Mouse (Mus musculus): ENCODE results near the gene Cdk13. TPM values are rescaled to one million over a fixed set of nuclear protein-coding genes. Genes with fewer than 3 reads are reported as not detected.

Gene Cdk13
- polyA plus RNA-seq, 1 experiment from 2014 or later: 7.5 TPM

GRCm38 (mm10) chr13:17693816-17694215 is 111.1 kb downstream of the Cdk13 start:
- peaks cover 29% of the 10 kb centered on the region for H3K4me1 ChIP-seq (replicated peaks)
- peak overlapping the region; percentile 87 for H3K4me3 ChIP-seq (replicated peaks)
- DNase-seq (no peak), ATAC-seq (ENCODE audit: low read depth) (no peak)
- no peaks in the 10 kb centered on the region for H3K27me3 ChIP-seq
- no peak overlapping the region for H3K27ac ChIP-seq
- H3K9ac ChIP-seq: 0 out of 2 replicates have a peak overlapping the region, but pooled peaks have one; percentile 2
- 58% methylated on average over 5 of the region's 5 CpGs for WGBS (ENCODE audit: insufficient replicate concordance)
- H3K4me2 ChIP-seq: peak overlapping the region; percentile 87
- H3K9me3 ChIP-seq (replicated peaks): no peaks in the 10 kb centered on the region
- H3K36me3 ChIP-seq: peaks cover 4% of the 10 kb centered on the region

- H3K27ac ChIP-seq: no peak overlapping the region
- H3K4me2 ChIP-seq: no peak overlapping the region
- no peak for ATAC-seq (ENCODE audit: low read depth)
- no peaks in the 10 kb centered on the region for H3K27me3 ChIP-seq
- no peak overlapping the region for H3K4me3 ChIP-seq (replicated peaks)
- H3K4me1 ChIP-seq (replicated peaks): peaks cover 16% of the 10 kb centered on the region
- no peak for DNase-seq
- H3K36me3 ChIP-seq: no peaks in the 10 kb centered on the region
- WGBS (ENCODE audit: insufficient replicate concordance): 46% methylated on average over 1 of the region's 1 CpGs
- H3K9ac ChIP-seq: no peak overlapping the region
- no peaks in the 10 kb centered on the region for H3K9me3 ChIP-seq (replicated peaks)
Observed at GRCm38 (mm10) chr13:17691436-17691835, 113.5 kb downstream of the Cdk13 start.

- Histone ChIP-seq H3K27me3 (no peaks in the 10 kb centered on the region), H3K4me3 (replicated peaks) (no peak overlapping the region), H3K9ac (no peak overlapping the region), H3K4me1 (replicated peaks) (peaks cover 16% of the 10 kb centered on the region), H3K36me3 (no peaks in the 10 kb centered on the region), H3K27ac (no peak overlapping the region), H3K4me2 (no peak overlapping the region), H3K9me3 (replicated peaks) (no peaks in the 10 kb centered on the region)
- ATAC-seq (ENCODE audit: low read depth) (no peak), DNase-seq (no peak)
Observed at GRCm38 (mm10) chr13:17690686-17691085, 114.2 kb downstream of the Cdk13 start.

GRCm38 (mm10) chr13:17689461-17689860 is 115.4 kb downstream of the Cdk13 start:
- Histone ChIP-seq H3K4me3 (replicated peaks) (no peak overlapping the region), H3K9ac (no peak overlapping the region), H3K4me1 (replicated peaks) (peaks cover 16% of the 10 kb centered on the region), H3K27ac (no peak overlapping the region), H3K4me2 (no peak overlapping the region), H3K36me3 (no peaks in the 10 kb centered on the region), H3K9me3 (replicated peaks) (no peaks in the 10 kb centered on the region), H3K27me3 (no peaks in the 10 kb centered on the region)
- ATAC-seq (ENCODE audit: low read depth) (no peak), DNase-seq (no peak)

GRCm38 (mm10) chr13:17671122-17671521 is 133.8 kb downstream of the Cdk13 start:
- Histone ChIP-seq H3K36me3 (no peaks in the 10 kb centered on the region), H3K4me2 (no peak overlapping the region), H3K27me3 (no peaks in the 10 kb centered on the region), H3K9me3 (replicated peaks) (no peaks in the 10 kb centered on the region), H3K27ac (no peak overlapping the region), H3K4me3 (replicated peaks) (no peak overlapping the region), H3K4me1 (replicated peaks) (no peaks in the 10 kb centered on the region), H3K9ac (no peak overlapping the region)
- DNase-seq: no peak
- WGBS (ENCODE audit: insufficient replicate concordance): 33% methylated on average over 1 of the region's 1 CpGs
- ATAC-seq (ENCODE audit: low read depth): peak; percentile 84

- ATAC-seq (ENCODE audit: low read depth): no peak
- H3K36me3 ChIP-seq: no peaks in the 10 kb centered on the region
Observed at GRCm38 (mm10) chr13:17667380-17667779, 137.5 kb downstream of the Cdk13 start.

More at GRCm38 (mm10) chr13:17667380-17667779, 137.5 kb downstream of the Cdk13 start:
- H3K4me2 ChIP-seq: no peak overlapping the region
- no peaks in the 10 kb centered on the region for H3K27me3 ChIP-seq
- no peaks in the 10 kb centered on the region for H3K4me1 ChIP-seq (replicated peaks)
- no peak overlapping the region for H3K9ac ChIP-seq
- no peak overlapping the region for H3K27ac ChIP-seq
- WGBS (ENCODE audit: insufficient replicate concordance): 75% methylated on average over 1 of the region's 1 CpGs
- no peak for DNase-seq
- no peaks in the 10 kb centered on the region for H3K9me3 ChIP-seq (replicated peaks)
- no peak overlapping the region for H3K4me3 ChIP-seq (replicated peaks)

MicroRNAs within 50 kb of the gene (microRNA counts, 519-probe panel; counts per million panel counts)
- 114 counts per million for microRNA mmu-miR-466i

Small RNA genes lying within 50 kb of the gene (microRNA-seq; reads per million reads assigned to microRNA genes)
- not detected for gene Mir466i

Other genes starting within 250 kb of the Cdk13 start
- 33.0 and 34.0 TPM in 2 replicates for gene Mplkip, start 109.9 kb downstream of the Cdk13 start, polyA plus RNA-seq (2015; fragmentation: Nextera tagmentation; extraction: Ambion mirVana)
- 2.7 and 2.9 TPM in 2 replicates for gene Sugct, start 109.5 kb downstream of the Cdk13 start, polyA plus RNA-seq (2015; fragmentation: Nextera tagmentation; extraction: Ambion mirVana)
- gene Rala, start 139.1 kb upstream of the Cdk13 start, polyA plus RNA-seq (2015; fragmentation: Nextera tagmentation; extraction: Ambion mirVana): 23.4 and 23.6 TPM in 2 replicates
- gene Yae1d1, start 188.3 kb upstream of the Cdk13 start, polyA plus RNA-seq (2015; fragmentation: Nextera tagmentation; extraction: Ambion mirVana): 32.4 and 35.5 TPM in 2 replicates

Measured in liver, embryonic 13.5 days (tissue).